Mouse (Mus musculus): ENCODE results near the gene Tgif1. TPM values are rescaled to one million over a fixed set of nuclear protein-coding genes. Genes with fewer than 3 reads are reported as not detected.
A peak's percentile ranks its signal among the peaks of the same experiment; 100 is the strongest.

Gene Tgif1
- 10 to 100 TPM; 42.5 to 58.2 TPM for total RNA-seq (2021)
- long read RNA-seq, experiment 1, transcript Tgif1-201 (3 exons, 1,631 nt), result major isoform, 18 of 21 reads
- long read RNA-seq, experiment 1, partial matches to known transcripts, result 0 of 21 reads
- long read RNA-seq, experiment 1, other reads (novel, unspliced or antisense), result 3 of 21 reads
- long read RNA-seq, experiment 2, transcript Tgif1-201 (3 exons, 1,631 nt), result major isoform, 17 of 26 reads
- long read RNA-seq, experiment 2, partial matches to known transcripts, result 0 of 26 reads
- long read RNA-seq, experiment 2, other reads (novel, unspliced or antisense), result 8 of 26 reads

GRCm38 (mm10) chr17:70853436-70853905 lies at the start of gene Tgif1:
TSS of gene Tgif1 (minus strand) at chr17:70853546.
- DNase-seq (ENCODE audit: low spot score in 2 of 2), result peak in 1 of 2 experiments; percentile 54

DNA sequence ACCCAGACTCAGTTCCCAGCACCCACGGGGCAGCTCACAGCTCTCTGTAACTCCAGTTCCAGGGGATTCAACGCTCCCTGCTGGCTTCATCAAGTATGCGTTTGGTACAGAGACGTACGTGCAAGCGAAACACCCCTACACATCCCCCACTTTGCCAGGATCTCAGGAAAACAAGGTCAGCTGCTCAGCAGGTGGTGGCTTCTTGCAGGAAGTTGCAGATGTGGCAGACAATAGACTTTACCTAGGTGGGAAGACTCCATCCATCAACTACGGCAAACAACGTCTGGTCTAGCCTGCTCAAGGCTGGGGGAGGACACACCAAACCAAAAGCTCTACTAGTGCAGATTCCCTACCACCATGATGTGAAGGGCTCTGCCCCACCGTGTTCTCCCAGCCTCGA lies 47.3 kb upstream of the Tgif1 start:
- no peak for DNase-seq (ENCODE audit: low spot score in 2 of 2)

DNA sequence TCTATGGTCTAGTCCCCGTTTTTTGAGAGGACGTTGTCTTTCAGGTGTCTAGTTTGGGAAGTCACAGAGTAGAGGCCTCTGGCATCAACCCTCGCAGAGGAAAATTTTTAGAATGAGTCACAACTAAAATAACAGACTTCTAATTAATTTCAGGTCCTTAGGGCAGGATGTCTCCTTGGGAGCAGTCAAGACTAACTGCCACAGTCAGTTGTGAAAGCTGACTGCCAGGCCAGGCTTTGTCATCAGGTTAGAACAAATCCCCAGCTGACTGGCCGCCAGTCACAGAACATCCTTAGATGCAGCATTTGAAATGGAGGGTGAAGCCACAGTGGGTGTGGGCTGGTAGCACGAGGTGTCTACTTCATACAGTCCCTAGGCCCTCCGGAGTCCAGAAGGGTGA lies 46.3 kb upstream of the Tgif1 start:
- no peak for DNase-seq (ENCODE audit: low spot score in 2 of 2)

GRCm38 (mm10) chr17:70894867-70895266 lies 41.5 kb upstream of the Tgif1 start:
- DNase-seq (ENCODE audit: low spot score in 2 of 2), result no peak

GRCm38 (mm10) chr17:70893151-70893550 lies 39.8 kb upstream of the Tgif1 start:
- no peak for DNase-seq (ENCODE audit: low spot score in 2 of 2)

DNA sequence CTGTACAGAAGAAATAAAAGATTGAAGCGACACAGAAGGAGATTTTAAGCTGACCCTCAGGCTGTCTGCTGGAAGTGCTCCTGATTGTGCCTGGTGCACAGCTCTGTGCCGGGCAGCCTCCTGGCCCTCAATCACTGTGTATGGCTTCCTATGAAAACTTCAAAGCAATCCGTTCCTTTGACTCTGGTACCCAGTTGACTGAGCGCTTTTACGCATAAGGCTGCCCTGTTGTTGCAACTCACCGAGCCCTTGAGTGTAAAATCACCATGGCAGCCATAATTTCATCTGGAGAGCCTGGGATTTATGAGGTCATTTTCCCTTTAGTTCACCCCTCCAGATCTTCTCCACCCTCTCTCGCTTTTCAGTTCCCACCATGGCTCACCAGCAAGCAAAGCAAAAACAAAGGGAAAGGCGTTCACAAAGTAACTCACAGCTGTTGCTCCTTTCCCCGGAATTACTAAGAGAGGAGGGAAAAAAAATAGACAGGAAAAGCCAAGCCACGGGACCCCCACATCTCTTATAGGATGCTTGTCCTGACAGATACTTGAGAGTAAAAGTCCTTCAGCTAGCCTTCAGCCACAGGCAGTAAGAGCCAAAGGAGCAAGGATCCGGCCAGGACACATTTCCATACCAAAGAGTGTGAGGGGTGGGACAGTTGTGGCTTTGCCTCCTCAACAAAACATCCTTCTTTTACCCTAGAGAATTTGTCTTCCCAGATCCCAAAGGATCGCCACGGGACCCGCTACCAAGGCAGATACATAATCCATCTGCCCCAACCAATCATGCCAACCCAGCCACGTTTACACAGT lies 39.1 kb upstream of the Tgif1 start:
- no peak for DNase-seq (ENCODE audit: low spot score in 2 of 2)

GRCm38 (mm10) chr17:70890571-70890970 lies 37.2 kb upstream of the Tgif1 start:
- DNase-seq (ENCODE audit: low spot score in 2 of 2), result no peak

DNA sequence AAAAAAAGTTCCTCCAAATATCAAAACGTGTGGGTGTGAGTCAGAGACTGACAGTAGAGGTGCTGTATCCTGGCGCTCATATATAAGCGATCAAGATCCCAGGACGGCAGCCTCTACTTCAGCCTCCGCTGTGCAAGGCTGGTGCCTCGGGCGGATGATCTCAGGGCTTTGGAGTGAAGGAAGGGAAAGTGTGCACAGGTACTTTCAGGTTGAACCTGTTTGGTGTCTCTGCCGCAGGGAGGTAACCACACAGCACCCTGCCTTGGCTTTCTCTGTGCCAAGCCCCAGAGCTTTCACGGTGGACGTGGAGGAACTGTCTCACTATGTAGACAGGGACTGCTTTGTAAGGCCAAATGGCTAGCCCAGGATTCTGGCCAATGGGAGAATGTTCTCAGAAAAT lies 35.3 kb upstream of the Tgif1 start:
- DNase-seq (ENCODE audit: low spot score in 2 of 2), result no peak

DNA sequence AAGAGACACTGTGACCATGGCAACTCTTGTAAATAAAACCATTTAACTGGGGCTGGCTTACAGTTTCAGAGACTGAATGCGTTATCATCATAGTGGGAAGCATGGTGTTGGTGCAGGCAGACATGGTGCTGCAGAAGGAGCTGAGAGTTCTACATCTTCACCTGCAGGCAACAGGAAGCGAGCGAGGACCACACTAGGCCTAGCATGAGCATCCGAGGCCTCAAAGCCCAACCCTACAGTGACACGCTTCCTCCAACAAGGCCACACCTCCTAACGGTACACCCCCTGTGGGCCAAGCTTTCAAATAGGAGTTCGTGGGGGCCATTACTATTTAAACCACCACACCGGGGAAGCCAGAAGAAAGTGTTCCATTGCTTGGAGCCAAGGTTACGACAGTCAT lies 34.5 kb upstream of the Tgif1 start:
- no peak for DNase-seq (ENCODE audit: low spot score in 2 of 2)

DNA sequence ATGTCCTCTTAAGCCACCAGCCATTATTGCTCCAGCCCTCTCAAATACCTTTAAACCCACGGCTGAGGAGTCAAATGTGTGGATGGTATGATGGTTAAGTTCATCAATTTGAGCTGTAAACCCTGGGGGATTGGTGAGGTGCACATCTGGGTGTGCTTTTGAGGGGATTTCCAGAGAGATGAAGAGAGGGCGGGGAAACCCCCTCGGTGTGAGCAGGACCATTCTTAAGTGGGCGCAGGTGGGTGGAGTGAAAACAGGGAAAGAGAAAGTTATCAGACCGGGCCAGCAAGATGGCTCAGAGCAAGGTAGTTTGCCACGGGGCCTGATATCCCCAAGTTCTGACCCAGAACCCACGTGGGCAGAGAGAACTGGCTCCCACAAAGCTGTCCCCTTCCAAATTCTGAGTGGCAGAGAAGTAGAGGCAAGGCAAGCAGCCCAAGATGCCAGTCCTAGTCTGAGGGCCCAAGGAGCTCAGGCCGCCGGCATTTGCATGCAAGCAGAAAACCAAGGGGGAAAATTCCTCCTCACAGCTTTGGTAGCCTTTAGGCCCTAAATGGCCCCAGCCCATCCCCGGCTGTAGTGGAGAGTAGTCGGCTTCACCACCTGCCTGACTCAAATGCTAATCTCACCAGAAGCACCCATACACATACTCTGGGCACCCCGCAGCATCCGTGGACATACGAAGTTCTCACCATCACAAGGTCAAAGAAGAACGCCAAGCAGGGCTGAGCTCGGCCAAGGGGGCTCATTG lies 33.5 kb upstream of the Tgif1 start:
- DNase-seq (ENCODE audit: low spot score in 2 of 2), result no peak

GRCm38 (mm10) chr17:70885868-70886267 lies 32.5 kb upstream of the Tgif1 start:
- DNase-seq (ENCODE audit: low spot score in 2 of 2), result no peak

GRCm38 (mm10) chr17:70881934-70882333 lies 28.6 kb upstream of the Tgif1 start:
- DNase-seq (ENCODE audit: low spot score in 2 of 2), result no peak

DNA sequence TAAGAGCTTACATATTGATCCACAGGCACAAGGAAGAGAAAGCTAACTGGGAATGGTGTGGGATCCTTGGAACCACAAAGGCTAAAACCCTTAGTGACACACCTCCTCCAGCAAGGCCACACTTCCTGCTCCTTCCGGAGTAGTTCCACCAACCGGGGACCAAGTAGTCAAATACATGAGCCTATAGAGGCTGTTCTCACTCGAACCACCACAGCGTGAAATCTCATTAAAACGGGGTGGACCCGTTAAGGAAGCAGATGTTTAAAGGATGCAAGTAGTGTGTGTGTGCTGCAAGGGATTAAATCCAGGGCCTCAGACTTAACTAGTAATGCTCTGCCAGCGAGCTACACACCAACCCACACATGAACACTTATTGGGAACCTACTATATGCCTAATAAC lies 27.8 kb upstream of the Tgif1 start:
- no peak for DNase-seq (ENCODE audit: low spot score in 2 of 2)

DNA sequence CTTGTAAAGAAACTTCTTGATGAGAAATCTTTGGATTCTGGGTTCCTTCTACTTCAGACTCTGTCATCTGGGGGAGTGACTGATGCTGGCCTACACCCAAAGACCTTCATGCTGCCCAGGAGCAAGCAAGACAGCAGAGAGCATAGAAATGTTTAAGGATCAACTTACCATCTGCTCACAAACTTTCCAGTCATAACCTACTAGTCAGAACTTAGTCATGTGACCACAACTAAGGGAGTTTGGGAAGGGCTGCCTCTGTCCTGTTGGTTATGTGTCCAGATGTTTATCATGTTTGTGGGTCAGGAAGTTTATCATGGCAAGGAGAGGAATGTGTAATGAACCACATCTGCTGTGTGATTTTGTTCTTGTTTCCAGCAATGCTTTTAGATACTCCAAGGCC lies 24.9 kb upstream of the Tgif1 start:
- no peak for DNase-seq (ENCODE audit: low spot score in 2 of 2)

- DNase-seq (ENCODE audit: low spot score in 2 of 2), result no peak
These were observed 20.4 kb upstream of the Tgif1 start for GRCm38 (mm10) chr17:70873778-70874124.

- DNase-seq (ENCODE audit: low spot score in 2 of 2), result no peak
These were observed 19.8 kb upstream of the Tgif1 start for GRCm38 (mm10) chr17:70872936-70873777.

DNA sequence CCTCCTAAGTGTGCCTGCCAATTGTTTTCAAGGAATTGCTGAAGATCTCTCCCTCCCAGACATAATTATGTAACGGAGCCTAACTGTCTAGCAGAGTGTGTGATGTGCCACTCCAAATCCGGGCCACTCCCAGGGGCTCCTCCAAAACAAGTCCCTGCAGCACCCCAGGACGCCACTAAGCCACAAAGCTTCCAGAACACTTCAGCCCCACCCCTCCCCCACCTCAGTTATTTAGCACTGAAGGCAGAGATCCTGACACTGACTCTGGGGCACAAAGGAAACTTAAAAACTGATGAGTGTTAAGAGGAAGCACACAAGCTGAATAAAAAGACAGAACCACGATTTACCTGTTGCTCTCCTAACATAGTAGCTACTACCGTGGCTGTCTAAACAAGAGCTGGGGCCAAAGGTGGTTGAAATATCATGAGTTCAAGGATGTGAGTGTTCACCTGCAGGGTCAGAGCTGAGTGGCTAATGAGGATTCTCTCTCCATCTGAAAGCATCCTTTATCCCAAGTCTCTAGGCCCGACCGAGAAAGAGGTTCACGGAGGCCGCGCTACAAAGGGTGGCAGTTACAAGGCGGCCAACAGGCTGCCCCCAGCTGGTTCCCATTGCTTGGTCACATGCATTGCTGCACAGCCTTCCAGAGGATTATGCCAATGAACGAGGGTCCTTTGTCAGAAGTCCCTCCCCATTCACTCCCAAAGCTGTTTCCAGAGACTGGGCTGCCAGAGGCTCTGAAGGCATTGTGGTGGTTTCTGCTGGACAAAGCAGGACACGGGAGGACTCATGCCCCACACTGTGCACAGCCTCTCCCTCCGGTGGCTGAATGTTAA lies 19.0 kb upstream of the Tgif1 start:
- no peak for DNase-seq (ENCODE audit: low spot score in 2 of 2)

GRCm38 (mm10) chr17:70871676-70872075 lies 18.3 kb upstream of the Tgif1 start:
- no peak for DNase-seq (ENCODE audit: low spot score in 2 of 2)

DNA sequence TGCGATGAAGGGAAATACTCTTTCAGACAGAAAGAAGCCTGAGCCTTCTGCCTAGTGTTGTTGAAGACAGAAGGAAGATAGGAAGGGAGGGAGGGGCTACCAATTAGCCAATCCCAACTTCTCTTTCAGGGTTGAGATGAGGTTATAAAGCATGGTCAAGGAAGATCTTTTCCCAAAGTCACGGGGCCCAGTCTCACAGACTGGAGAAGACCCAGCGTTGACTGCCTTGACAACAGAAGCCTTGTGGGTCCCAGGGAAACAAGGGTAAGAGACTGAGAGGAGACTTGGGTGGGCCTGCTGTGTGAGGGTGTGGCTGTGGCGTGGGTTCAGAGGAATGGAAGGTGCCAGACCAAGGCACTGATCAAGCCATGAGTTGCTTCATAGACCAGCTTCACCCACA lies 17.2 kb upstream of the Tgif1 start:
- no peak for DNase-seq (ENCODE audit: low spot score in 2 of 2)
